Mouse (Mus musculus) midbrain, embryonic 11.5 days (tissue): ENCODE results near the gene Uap1l1. TPM values are rescaled to one million over a fixed set of nuclear protein-coding genes. Genes with fewer than 3 reads are reported as not detected.

Experiments used
- ATAC-seq: fragments of 200-750 bp; cut with Nextera tagmentation; 2 replicates; pipeline ENCODE4 v1.8.0; 2017; ENCODE audit warnings: moderate TSS enrichment, moderate library complexity; ENCODE audit not compliant: low FRiP score
- DNase-seq: peaks from one replicate; pipeline ENCODE4 v3.0.0; 2015; ENCODE audit warnings: low spot score; ENCODE audit errors: missing footprints
- H3K27ac ChIP-seq: fragments of 300-500 bp; sonication (generic); 2 replicates; pipeline ENCODE4 v1.5.1; 2014; ENCODE audit warnings: low read depth, low read length
- H3K27me3 ChIP-seq: fragments of 300-500 bp; sonication (generic); 2 replicates; pipeline ENCODE4 v1.6.1; 2014; ENCODE audit warnings: mild to moderate bottlenecking, low read length, moderate library complexity, mixed read lengths; ENCODE audit not compliant: control insufficient read depth, insufficient read depth
- H3K36me3 ChIP-seq: fragments of 300-500 bp; sonication (generic); 2 replicates; pipeline ENCODE4 v1.6.1; 2014; ENCODE audit warnings: mild to moderate bottlenecking, low read length, moderate library complexity, mixed read lengths; ENCODE audit not compliant: control insufficient read depth, insufficient read depth
- H3K4me1 ChIP-seq: fragments of 300-500 bp; sonication (generic); 2 replicates; pipeline ENCODE4 v1.6.1; 2014; ENCODE audit warnings: low read length; ENCODE audit not compliant: control insufficient read depth, insufficient read depth
- H3K4me2 ChIP-seq: fragments of 300-500 bp; sonication (generic); 2 replicates; pipeline ENCODE4 v1.6.1; 2014; ENCODE audit warnings: mild to moderate bottlenecking, moderate library complexity
- H3K4me3 ChIP-seq: fragments of 300-500 bp; sonication (generic); 2 replicates; pipeline ENCODE4 v1.5.1; 2014; ENCODE audit warnings: low read depth, low read length
- H3K9ac ChIP-seq: fragments of 300-500 bp; sonication (generic); 2 replicates; pipeline ENCODE4 v1.6.1; 2014; ENCODE audit warnings: low read length
- H3K9me3 ChIP-seq: fragments of 300-500 bp; sonication (generic); 2 replicates; pipeline ENCODE4 v1.6.1; 2016; ENCODE audit warnings: low read length; ENCODE audit not compliant: control insufficient read depth
- WGBS: fragments of 180-500 bp; shearing (Covaris S2); extraction: QIAGEN DNeasy Blood & Tissue Kit; methylation state at CpG from one replicate; pipeline ENCODE4 v1.1.7; 2014; 5-methylcytosine and 5-hydroxymethylcytosine counted together
- polyA plus RNA-seq: library from polyadenylated mRNA; unstranded; fragments of >200 nt; fragmentation: Nextera tagmentation; extraction: Ambion mirVana; gene quantifications from 2 replicates; pipeline ENCODE4 v1.2.1, GENCODE M21; 2014

Gene Uap1l1
- polyA plus RNA-seq, 1 experiment from 2014 or later: 6.7 TPM

GRCm38 (mm10) chr2:25328440-25328839 lies 37.0 kb downstream of the Uap1l1 start:
- H3K27ac ChIP-seq: no peak overlapping the region
- ATAC-seq (no peak), DNase-seq (no peak)
- WGBS: 36% methylated on average over 7 of the region's 7 CpGs
- no peaks in the 10 kb centered on the region for H3K9me3 ChIP-seq
- H3K4me1 ChIP-seq: peaks cover 4% of the 10 kb centered on the region
- H3K36me3 ChIP-seq: no peaks in the 10 kb centered on the region
- H3K4me2 ChIP-seq: no peak overlapping the region
- H3K27me3 ChIP-seq: no peaks in the 10 kb centered on the region
- H3K4me3 ChIP-seq: no peak overlapping the region
- H3K9ac ChIP-seq: no peak overlapping the region

DNA sequence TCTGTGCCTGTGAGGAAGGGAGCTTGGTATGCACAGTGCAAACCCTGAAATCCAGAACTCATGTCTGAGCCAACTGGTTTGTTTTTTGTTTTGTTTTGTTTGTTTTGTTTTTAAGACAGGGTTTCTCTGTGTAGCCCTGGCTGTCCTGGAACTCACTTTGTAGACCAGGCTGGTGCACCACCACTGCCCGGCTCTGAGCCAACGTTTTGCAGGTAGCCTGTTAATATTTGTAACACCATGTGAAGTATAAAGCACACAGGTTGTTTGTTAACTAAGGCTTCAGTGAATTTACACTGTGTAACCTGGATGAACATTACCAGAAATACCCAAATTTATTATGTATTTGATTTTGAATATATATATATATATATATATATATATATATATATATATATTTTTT lies 39.4 kb downstream of the Uap1l1 start:
- H3K4me1 ChIP-seq: no peaks in the 10 kb centered on the region
- no peak overlapping the region for H3K27ac ChIP-seq
- H3K36me3 ChIP-seq: no peaks in the 10 kb centered on the region
- no peak for DNase-seq
- peaks cover 1% of the 10 kb centered on the region for H3K27me3 ChIP-seq
- no peak overlapping the region for H3K4me2 ChIP-seq
- 73% methylated on average over 2 of the region's 2 CpGs for WGBS
- H3K9me3 ChIP-seq: no peaks in the 10 kb centered on the region
- no peak overlapping the region for H3K4me3 ChIP-seq
- no peak overlapping the region for H3K9ac ChIP-seq
- no peak for ATAC-seq

GRCm38 (mm10) chr2:25320084-25320483 lies 45.4 kb downstream of the Uap1l1 start:
- no peak for DNase-seq
- H3K4me3 ChIP-seq: no peak overlapping the region
- no peak overlapping the region for H3K9ac ChIP-seq
- peaks cover 29% of the 10 kb centered on the region for H3K27me3 ChIP-seq
- no peaks in the 10 kb centered on the region for H3K36me3 ChIP-seq
- no peaks in the 10 kb centered on the region for H3K4me1 ChIP-seq
- H3K27ac ChIP-seq: no peak overlapping the region
- WGBS: 38% methylated on average over 2 of the region's 2 CpGs
- no peak overlapping the region for H3K4me2 ChIP-seq
- no peaks in the 10 kb centered on the region for H3K9me3 ChIP-seq
- ATAC-seq: no peak

DNA sequence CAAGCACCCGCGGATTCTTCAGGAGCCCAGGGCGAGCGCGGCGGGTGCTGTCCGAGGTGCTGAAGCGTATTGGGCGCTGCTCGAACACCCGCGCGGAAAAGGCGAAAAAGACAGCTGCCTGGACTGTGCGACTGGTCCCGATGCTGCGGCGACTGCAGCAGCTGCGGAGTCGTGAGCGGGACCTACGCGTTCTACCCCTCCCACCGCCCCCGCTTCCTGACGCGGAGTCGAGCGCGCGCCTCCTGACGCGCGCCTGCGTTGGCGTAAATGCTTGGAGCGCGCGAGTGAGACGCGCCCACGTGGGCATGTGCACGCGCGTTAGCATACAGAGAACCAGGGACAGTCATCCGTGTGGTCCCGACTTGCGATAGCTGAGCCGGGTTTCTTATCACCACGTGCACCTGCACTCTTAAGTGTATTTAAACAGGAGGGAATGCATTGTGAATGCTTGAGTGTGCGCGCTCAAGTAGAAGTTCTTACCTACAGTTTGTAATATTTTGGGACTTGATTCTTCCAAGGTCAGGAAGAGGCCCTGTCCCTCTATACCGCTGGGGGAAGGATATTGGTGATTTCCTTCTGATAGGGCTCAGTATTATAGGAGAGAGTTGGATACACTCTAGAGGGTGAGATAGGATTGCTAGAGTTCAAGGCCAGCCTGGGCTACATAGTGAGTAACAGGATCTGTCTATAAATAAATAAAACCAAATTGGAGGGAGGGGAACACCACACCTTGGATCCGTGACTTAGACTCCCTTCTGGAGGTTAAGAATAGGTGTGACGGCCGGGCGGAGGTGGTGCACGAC lies 46.3 kb downstream of the Uap1l1 start, which contains the start of gene Grin1:
Grin1 (minus strand) TSS at position 217 of the 803 bp plus-strand sequence.
- WGBS: 10% methylated on average over 58 of the region's 58 CpGs
- no peak within 1 kb of the TSS for H3K27ac ChIP-seq
- peak within 1 kb of the TSS; percentile 49 for H3K4me2 ChIP-seq
- ATAC-seq (peak; percentile 63; the same call in 1 of the 2 replicates), DNase-seq (peak; percentile 96)
- no peaks in the 10 kb centered on the region for H3K4me1 ChIP-seq
- H3K9ac ChIP-seq: no peak within 1 kb of the TSS
- H3K9me3 ChIP-seq: no peaks in the 10 kb centered on the region
- peaks cover 29% of the 10 kb centered on the region for H3K27me3 ChIP-seq
- no peaks in the 10 kb centered on the region for H3K36me3 ChIP-seq
- H3K4me3 ChIP-seq: peak within 1 kb of the TSS; percentile 28

- ATAC-seq (peak; percentile 11; the same call in 1 of the 2 replicates), DNase-seq (peak; percentile 88)
- Histone ChIP-seq H3K27me3 (peaks cover 29% of the 10 kb centered on the region), H3K9me3 (no peaks in the 10 kb centered on the region), H3K36me3 (no peaks in the 10 kb centered on the region), H3K4me2 (peak overlapping the region; percentile 49), H3K4me1 (no peaks in the 10 kb centered on the region), H3K9ac (no peak overlapping the region), H3K4me3 (peak overlapping the region; percentile 28), H3K27ac (no peak overlapping the region)
- 7% methylated on average over 31 of the region's 31 CpGs for WGBS
Measured at GRCm38 (mm10) chr2:25318119-25318966, 47.1 kb downstream of the Uap1l1 start.

GRCm38 (mm10) chr2:25311491-25311891 lies 54.0 kb downstream of the Uap1l1 start:
- peaks cover 37% of the 10 kb centered on the region for H3K27me3 ChIP-seq
- no peak overlapping the region for H3K4me2 ChIP-seq
- H3K9me3 ChIP-seq: no peaks in the 10 kb centered on the region
- H3K9ac ChIP-seq: no peak overlapping the region
- no peak overlapping the region for H3K4me3 ChIP-seq
- DNase-seq (no peak), ATAC-seq (no peak)
- H3K27ac ChIP-seq: no peak overlapping the region
- 6% methylated on average over 11 of the region's 11 CpGs for WGBS
- no peaks in the 10 kb centered on the region for H3K4me1 ChIP-seq
- H3K36me3 ChIP-seq: no peaks in the 10 kb centered on the region

DNA sequence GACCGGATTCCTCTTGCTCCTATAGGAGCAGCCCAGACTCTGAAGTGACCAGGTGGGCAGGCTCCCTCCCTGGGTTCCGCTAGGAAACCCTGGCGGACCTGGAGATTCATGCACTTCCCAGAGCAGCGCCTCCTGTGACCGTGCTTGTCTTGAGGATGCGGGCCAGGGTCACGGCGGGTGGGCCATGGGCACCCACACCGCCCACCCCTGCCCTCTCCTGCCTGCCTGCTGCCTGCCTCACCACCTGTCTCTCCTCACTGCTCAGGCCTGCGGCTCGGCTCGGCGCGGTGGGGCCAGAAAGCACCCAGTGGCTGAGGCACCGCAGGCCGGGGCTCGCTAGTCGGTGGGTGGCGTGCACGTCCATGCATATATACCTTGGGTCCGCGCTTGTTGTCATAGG lies 54.5 kb downstream of the Uap1l1 start:
- Histone ChIP-seq H3K27me3 (peaks cover 34% of the 10 kb centered on the region), H3K36me3 (no peaks in the 10 kb centered on the region), H3K4me3 (no peak overlapping the region), H3K9ac (no peak overlapping the region), H3K27ac (no peak overlapping the region), H3K4me2 (no peak overlapping the region), H3K9me3 (no peaks in the 10 kb centered on the region), H3K4me1 (no peaks in the 10 kb centered on the region)
- DNase-seq: peak; percentile 80
- 2% methylated on average over 22 of the region's 22 CpGs for WGBS
- ATAC-seq: no peak

DNA sequence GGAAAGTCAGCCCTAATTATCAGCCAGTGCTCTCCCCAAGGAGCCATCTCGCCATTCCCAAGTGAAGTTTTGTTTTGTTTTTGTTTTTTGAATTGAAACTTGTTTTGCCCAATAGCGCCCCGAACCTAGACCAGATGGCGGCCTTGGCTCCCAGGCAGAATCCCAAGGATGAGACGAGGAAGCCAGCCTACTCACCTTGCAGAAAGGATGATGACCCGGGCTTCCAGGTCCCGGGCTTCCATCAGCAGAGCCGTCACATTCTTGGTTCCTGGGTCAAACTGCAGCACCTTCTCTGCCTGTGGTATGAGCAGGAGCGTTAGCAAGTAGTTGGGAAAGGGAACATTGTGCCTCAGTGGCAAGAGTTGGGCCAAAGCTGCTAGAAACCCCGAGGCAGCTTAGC lies 55.3 kb downstream of the Uap1l1 start:
- 58% methylated on average over 10 of the region's 10 CpGs for WGBS
- Histone ChIP-seq H3K27ac (no peak overlapping the region), H3K9ac (no peak overlapping the region), H3K4me1 (no peaks in the 10 kb centered on the region), H3K27me3 (peaks cover 41% of the 10 kb centered on the region), H3K9me3 (no peaks in the 10 kb centered on the region), H3K4me3 (no peak overlapping the region), H3K36me3 (no peaks in the 10 kb centered on the region), H3K4me2 (no peak overlapping the region)
- ATAC-seq (no peak), DNase-seq (peak; percentile 73)
